Mouse (Mus musculus): ENCODE measurements around the gene Suclg2.
"Not testable (repeated sequence)": the region's sequence is repeated elsewhere in the genome, so short reads cannot be mapped to it uniquely, and the experiment has no call there.

The Suclg2 gene

DNA sequence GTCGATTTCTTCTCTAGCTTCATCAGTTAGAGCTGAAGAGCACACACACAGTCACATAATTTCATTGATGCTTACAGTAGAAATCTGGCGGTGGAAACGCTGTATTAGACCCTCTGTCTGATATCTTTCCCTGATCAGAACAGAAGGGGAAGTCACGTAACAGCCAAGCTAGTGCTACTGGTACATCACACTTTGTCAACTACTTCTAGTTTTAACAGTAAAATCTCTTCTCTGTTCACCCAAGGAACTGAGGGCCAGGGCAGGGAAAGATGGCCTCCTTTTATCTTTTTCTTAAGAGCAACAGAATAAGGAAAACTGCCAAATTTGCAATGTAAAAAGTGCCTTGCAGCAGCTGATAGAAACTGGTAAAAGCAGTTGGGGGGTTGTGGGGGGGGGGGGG, 97.8 kb downstream of the Suclg2 start:
- no peak for DNase-seq (ENCODE audit: low spot score)

DNA sequence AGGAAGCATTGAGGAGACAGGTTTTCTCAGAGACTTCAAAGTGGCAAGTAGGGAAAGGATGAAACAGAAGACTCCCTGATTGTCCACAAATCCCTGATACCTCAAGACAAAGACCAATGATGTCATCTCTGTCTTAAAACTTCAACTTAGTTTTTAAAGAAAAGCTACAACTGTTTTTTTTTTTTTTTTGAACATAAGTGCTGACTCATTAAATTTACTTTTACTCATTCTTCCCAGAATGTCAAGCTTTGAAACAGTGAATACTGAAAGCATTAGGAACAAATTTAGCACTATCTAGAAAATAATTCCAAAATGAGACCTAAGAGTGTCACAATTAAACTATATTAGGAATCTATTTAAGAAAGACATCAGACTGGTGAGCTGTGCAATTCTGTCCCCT, 98.8 kb downstream of the Suclg2 start:
- DNase-seq (ENCODE audit: low spot score), result no peak

DNA sequence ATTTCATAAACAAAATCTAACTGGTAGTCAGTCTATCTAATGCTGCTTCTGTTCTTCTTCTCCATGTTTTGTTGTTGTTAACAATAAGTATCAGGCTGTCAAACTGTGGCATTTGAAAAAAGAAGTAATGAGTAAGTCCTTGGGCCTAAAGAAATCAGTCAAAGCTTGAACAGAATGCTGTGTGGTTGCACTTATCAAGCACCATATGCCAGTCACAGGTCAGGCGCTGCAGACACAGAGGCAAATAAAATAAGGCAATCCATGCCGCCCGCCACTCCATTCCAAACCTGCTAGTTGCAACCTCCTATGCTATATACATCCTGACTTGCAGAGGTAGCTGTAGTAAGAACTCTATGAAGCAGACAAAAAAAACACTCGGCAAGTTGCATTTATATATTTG, 100.2 kb downstream of the Suclg2 start:
- DNase-seq (ENCODE audit: low spot score), result no peak

DNA sequence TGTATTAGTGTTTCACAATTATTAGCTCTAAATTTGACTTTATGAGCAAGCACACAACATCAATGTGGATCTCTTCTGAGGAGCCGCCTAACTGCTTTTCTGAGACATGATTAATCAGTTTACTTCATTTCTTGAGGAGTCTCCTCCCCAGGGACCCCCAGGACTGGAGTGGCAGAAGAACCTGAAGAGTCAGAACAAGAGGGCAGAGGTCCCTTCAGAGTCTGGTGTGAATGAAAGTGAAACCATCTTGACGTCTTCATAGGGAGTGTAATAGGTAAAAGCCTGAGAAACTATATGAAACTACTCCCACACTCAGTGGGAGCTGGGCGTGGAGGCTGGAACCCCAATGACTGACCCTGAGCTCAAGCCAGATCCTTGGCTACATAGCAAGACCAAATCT, 105.4 kb downstream of the Suclg2 start:
- no peak for DNase-seq (ENCODE audit: low spot score)

DNA sequence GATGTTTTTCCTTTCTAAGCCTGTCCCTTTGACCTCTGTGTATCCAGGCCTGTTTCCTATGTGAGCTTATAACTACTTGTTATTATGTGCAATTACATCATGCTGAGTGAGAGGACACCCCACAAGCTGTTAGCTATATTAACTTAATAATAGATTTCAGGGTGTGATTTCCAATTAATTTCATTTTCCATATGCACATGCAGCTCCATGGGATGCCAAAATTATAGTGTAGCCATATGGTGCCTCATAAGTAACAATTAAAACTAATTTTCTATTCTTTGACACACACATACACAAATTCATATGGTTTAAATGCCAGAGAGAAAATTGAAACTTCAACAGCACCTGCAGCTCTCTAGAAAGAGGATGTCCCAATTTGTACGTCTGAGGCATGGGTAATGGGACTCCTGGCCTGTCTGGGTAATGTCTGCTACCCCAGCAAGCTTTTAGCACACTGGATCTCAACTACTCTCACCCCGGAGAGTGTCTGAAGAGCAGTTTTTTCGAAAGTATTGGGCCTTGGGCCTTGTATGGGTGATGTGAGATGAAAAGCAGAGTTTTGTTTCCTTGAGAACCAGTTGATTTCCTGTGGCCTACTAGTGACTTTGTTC, 106.1 kb downstream of the Suclg2 start:
- no peak for DNase-seq (ENCODE audit: low spot score)

DNA sequence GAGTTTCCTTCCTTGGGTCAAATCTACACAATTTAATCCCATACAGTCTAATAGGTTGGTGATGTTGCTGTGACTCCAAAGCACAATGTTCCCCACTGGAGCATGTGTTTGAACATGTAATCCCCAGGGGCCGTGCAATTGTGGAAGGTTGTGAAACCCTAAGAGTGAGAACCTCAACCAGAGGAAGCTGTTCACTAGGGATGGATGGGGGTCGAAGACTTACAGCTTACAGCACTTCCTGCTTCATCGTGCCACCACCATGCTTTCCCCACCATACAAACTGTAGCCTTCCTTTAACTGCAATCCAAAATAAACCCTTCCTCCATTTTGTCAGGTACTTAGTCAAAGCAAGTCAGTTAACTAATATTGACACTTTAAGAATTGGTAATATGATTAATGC, 107.5 kb downstream of the Suclg2 start:
- no peak for DNase-seq (ENCODE audit: low spot score)

DNA sequence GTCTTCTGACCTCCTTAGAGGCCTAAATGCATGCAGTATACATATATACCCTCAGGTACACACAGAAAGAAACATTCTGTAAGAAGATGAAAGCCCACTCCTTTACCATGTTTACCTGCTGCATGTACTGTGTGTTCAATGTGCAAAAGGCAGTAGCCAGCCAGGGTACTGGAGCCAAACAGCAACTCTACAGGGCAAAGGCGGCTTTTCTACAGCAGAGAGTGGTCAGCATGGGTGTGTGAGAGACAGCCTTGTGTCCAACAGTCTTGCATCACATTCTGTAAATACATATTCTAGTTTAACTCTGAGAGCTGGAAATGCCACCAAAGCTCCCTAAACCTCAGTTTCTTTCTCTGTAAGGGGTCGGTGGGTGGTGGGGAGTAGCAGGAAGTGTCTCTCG, 110.5 kb downstream of the Suclg2 start:
- no peak for DNase-seq (ENCODE audit: low spot score)

DNA sequence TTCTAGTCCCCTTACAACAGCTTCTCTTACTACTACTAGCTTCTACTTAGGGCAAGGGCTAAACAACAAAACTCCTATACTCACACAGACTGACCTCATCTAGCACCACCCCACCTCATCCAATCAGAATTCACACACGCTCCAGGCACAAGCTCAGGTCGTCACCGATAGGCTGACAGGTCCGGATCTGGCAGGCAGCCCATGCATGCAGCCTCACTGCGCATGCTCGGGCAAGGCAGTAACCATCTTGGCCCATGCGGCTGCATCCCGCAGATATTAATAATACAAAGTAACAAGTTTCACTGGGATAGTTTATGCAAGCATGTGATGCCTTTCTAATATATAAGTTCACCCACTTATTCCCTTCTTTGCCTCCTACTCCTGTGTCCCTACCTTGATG, 117.9 kb downstream of the Suclg2 start:
- DNase-seq (ENCODE audit: low spot score), result not testable (repeated sequence)

DNA sequence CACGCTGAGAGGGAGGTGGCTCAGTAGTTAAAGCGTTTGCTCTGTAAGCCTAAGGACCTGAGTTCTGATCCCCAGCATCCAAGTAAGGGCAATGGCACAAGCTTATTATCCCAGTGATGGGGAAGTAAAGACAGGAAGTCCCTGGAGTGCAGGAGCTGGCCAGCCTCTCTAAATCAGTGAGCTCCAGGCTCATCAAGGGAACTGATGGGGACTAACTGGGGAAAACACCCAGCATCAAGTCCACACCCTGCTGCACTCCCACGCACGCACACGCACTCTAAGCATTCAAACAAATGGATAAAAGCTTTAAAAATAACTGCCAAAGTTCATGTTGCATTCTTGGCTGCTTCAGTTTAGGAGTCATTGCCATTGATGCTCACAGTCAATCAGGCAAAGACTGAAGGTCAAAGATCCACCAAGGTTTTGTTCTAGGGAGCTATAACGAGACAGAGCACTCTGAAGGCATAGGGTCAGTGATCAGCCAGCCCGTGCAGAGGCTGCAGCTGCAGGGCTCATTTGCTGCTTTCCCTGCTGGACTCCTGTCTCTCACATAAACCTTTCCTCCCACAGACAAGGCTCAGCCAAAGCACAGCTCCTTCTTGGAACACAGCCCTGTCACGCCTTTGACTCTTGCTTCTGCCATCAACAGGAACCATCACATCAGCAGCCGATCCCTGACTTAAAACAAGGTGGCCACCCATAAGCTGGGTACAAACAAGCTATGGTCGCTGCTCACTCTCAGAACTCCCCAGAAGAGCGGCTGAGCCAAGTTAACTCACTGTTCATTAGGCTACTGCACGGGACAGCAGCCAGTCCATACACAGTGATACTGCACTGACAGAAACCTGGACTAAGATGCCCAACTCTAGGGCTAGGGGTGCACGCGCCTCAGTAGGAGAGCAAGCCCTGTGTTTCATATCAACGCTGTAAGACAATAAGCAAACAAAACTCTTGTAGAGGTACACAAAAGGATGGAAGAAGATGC, 121.5 kb downstream of the Suclg2 start:
- DNase-seq (ENCODE audit: low spot score), result no peak

DNA sequence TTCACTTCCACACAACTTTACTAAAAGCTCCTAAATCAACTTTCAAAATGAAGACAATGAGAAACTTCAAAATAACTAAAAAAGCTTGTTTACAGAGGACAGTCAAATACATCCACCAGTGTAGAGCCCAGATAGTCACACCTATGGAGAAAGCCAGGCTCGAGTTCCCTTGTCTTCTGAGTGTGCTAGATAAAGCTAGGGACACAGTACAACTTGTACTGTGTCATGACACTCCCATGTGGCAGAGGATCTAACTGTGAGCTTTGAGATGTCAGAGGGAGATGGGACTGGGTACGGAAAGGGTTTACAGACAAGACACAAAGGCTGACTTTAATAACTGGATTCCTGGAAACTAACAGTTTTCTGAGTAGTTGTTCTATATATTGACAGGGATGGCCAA, 122.7 kb downstream of the Suclg2 start:
- DNase-seq (ENCODE audit: low spot score), result no peak

DNA sequence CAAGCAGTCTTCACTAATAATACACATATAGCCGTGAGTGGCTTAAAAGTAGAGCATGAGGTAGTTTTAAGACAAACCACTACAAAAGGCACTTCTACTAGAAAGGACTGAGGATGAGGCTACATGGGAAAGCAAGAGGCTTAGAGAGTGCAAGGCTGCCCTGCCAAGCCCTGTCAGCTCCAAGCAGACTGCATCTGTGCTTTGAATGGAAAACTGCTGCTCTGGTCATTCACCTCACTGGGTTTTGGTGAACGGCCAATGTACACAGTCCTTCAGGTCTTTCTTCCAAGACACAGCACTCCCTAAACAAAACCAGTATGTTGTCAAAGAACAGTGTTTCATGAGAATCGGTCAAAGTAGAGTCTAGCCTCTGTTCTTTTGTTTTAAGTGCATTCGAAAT, 124.4 kb downstream of the Suclg2 start:
- no peak for DNase-seq (ENCODE audit: low spot score)

DNA sequence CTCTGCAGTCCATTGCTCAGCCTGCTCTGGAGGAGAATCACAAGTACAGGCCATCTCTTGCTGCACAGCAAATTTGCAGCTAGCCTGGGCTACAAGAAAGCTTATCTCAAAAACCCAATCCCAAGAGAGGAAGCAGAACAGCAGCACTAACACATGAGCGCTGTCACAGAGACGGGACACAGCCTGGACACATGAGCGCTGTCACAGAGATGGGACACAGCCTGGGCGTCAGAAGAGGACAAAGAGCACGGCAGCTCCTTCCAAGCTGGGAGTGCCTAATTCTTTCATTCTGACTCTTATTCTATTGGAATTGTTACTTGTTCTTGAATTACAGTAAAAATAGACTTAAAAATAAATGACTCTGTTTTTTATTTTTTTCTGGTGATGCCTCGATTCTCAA, 126.2 kb downstream of the Suclg2 start:
- no peak for DNase-seq (ENCODE audit: low spot score)

DNA sequence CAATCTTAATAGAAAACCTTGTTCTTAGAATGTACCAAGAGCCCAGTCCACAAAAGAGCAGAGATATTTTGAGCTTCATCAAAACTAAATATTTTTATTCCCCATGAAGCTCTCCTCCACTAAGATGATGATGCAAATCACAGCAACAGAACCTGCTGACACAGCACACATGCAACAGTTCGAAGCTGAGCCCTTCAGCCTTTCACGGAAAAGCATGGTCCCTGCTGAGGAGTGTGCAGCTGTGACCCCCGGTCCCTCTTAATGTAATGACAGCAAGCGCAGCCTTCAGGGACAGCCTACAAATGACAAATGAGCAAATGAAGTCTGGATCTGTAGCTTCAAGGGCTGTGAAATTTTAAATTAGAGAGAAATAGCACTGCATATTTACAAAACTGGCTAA, 128.1 kb downstream of the Suclg2 start:
- no peak for DNase-seq (ENCODE audit: low spot score)

DNA sequence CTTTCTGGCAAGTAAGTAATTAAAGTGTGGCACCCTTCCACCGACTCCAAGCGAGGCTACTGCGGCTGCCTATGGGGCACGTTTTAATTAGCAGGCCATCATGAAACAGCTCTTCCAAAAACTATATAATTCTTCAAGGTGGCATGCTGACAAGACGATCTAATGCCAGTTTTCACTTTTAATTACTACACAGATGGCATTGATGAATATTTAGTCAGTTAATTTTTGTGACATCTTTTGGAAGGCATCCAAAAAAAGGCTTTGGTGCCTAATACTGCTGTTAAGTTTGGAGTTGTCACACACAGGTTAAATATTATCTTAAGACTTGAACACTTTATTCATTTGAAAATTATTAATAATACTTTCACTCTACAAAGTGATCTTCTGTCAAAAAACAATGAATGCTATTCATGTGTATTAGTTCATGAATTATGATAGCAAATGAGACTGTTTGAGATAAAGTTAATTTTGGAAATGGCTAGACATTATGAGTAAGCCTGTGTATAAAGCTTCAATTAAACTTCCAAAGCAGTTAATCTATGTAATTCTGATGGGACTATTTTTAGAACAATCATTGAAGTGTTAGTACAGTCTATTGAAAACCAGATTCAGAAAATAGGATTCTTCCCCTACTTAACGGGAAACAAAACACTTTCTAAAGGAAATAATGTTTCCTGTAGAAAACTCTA, 131.3 kb downstream of the Suclg2 start:
- no peak for DNase-seq (ENCODE audit: low spot score)

DNA sequence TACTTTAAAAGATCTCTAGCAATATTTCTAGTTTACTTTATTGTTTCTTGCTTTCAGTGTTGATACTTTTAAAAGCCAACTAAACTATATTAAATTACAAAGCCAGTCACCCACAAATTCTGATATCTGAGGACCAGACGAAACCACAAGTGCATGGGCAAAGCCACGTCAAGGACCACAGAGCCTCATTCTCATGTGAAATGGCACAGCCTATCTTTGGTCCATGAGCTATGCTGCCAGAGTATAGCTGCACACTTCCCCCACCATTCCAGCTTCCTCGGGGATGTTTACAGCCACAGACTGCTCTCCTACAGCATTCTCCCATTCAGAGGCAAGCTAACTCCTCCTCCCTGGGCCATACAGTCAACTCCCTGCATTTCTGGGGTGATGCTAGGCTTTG, 136.7 kb downstream of the Suclg2 start:
- no peak for DNase-seq (ENCODE audit: low spot score)

DNA sequence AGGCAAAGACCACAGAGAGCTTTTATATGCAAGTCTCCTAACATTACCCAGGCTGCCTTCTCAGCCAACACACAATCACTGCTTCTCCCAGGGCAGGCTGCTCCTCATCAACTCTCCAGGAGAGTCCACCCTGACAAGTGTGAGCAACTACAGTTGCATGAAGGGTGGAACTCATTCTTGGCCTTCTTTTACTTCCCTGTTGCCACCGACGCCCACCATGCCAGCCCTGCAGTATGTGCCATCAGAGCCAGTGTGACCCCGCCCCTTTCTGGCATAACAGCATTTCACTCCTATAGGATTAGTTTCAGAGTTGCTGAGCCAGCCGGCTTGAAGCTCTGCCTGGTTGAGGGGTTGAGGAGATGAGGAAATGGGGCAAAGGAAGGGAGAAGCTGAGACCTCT, 138.8 kb downstream of the Suclg2 start:
- no peak for DNase-seq (ENCODE audit: low spot score)

DNA sequence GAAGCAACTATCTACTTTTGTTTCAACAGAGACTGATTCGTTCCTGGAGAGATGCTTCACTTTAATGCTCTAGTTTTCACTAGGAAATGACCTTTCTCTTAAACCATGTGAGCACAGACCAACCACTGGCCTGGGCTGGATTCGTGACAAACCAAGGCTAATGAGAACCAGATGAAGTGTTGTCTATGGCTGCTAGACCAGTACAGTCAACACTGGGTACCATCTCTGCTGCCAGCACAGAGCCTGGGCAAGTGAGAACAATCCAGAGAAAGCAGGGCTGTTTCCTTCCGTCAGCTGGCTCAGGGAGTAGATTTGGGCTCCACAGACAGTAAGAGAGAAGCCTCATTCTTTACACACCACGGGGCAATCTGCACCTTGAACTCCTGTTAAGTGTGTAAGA, 143.1 kb downstream of the Suclg2 start:
- DNase-seq (ENCODE audit: low spot score), result no peak

DNA sequence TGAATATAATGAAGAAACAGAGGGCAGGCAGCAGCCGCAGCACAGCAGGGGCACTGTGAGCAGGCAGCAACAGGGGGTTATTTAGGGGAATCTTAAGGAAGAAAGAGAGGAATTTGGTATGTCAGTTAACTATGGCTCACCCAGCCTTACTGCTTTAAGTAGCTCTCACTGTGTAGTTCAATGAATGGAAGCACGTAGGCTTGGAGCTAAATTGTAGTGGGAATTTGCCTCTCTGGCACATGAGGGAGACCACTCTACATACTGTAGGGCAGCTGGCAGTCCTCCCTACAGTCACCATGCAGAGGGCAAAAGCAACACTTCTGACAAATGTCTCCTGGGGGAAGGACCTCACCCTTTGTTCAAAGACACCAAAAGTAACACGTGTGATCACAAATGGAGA, 143.7 kb downstream of the Suclg2 start:
- DNase-seq (ENCODE audit: low spot score), result no peak

DNA sequence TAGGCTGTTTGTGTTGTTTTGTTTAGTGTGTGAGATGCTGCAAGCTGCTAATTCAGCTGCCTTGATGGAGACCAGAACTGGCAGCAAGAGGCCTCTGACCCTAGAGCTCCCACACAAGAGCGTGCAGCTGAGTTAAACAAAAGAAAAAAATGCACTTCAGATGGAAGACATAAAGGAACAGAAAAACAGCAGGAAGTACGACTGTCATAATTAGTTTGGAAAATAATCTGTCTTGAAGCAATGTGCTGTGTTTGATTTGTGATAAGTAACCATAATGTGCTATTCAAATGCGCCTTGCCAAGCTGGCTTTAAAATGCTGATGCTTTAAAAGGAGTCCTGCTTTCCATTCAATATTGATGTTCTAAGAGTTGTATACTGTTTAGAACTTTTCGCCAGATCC, 144.2 kb downstream of the Suclg2 start:
- DNase-seq (ENCODE audit: low spot score), result no peak

DNA sequence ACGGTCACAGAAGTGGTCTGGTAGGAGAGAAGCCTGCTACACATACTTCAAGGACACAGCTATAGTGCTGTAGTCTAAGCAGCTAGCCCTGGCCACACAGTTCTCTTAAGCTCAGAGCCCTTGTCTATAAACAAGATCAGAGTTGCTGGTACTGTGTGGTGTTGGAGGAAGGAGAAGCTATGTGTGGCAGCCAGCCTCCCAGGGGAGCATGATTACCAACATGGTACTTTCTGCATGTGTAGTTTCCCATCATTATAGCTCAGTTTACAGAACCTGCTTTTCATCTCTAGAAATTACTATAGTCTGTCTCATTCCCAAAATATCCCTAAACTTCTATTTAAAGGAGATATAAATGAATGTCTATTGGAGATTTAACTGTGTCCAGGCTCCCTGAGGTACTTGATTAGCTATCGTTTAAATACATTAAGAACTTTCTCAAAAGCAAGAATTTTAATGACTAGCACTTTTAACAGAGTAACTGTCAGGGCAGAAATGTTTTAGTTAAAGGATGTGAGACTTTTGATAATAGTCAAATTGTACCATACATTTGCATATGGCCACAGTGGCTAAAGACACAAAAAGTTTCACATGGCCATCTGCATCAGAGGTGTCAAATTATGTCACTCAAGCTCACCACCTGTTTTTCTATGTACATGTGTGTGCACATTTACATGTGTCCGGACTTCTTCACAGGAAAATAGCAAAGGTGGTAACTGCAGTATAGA, 145.4 kb downstream of the Suclg2 start:
- DNase-seq (ENCODE audit: low spot score), result no peak

DNA sequence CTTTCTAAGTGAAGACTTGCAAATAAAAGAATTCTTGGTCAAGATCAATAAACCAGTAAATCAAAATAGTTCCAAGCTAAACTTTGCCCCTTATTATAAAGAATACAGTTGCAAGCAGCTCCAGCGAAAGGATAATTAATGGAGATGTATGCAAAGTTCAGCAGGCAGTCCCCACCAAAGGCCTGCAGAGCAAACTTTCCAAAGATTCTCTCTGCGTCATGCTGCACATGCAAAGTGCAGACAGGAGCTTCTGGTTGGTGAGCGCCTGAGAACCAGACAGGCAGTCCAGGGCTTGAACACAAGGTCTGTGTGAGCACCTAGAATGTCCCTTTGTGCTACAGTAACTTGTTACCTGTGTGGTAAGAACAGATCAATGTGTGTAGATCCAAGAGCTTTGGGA, 147.0 kb downstream of the Suclg2 start:
- no peak for DNase-seq (ENCODE audit: low spot score)

DNA sequence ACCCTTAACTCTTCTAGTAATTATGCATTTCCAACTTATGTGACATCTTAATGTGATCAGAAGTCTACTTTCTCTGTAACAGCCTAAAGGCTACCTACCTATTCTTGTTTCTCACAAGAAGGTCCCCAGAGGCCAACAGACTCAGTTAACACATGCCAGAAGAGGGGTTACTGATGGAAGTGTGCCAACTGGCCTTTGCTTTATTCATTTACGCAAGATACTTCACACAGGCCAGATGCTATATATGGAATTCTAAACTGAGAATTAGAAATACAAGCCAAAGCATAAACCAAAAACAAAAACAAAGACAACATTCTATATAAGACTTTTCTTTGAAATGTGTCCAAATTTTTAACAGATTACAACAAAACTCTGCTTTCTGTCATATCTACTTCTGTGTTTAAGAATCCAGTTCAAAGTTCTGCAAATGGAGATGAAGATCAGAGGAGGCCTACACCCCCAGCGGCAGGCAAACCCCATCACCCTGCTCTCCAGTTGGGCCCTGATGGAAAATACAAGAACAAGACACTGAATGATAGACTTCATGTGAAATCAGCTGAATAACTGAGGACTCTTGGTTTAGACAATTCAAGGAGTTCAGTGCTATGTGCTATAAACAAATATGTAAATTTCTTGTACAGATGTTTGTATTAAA, 155.1 kb downstream of the Suclg2 start:
- DNase-seq (ENCODE audit: low spot score), result no peak
